Mouse (Mus musculus) embryonic fibroblast, embryonic 13.5 days (primary cell): Measurements from ENCODE around the gene Gm49353. TPM values are rescaled to one million over a fixed set of nuclear protein-coding genes. Genes with fewer than 3 reads are reported as not detected.

Experiments
- H3K27ac ChIP-seq: 2 replicates; pipeline ENCODE4 v1.5.1; 2012; ENCODE audit warnings: low read length, control low read depth, inconsistent platforms; ENCODE audit not compliant: insufficient read depth
- H3K4me1 ChIP-seq: 2 replicates; pipeline ENCODE4 v1.6.1; 2011; ENCODE audit warnings: low read length; ENCODE audit not compliant: control insufficient read depth, insufficient read depth
- H3K4me3 ChIP-seq: 2 replicates; pipeline ENCODE4 v1.5.1; 2011; ENCODE audit warnings: mild to moderate bottlenecking, control low read depth, low read length; ENCODE audit not compliant: insufficient read depth
- CTCF ChIP-seq: IDR thresholded peaks from 2 replicates; pipeline ENCODE4 v1.5.1; 2011; ENCODE audit warnings: mild to moderate bottlenecking, control low read depth, low read length, moderate library complexity, borderline replicate concordance; ENCODE audit not compliant: insufficient read depth
- POLR2A ChIP-seq: IDR thresholded peaks from 2 replicates; pipeline ENCODE4 v1.6.1; 2011; ENCODE audit warnings: low read depth, mild to moderate bottlenecking, control low read depth, low read length, moderate library complexity
- polyA plus RNA-seq: library from polyadenylated mRNA; stranded (reverse); fragments of >200 nt; gene quantifications from 2 replicates; pipeline ENCODE4 v1.2.4, GENCODE M21; 2011; ENCODE audit warnings: low read depth; ENCODE audit not compliant: missing spikeins, insufficient read length

Gm49353 gene
- polyA plus RNA-seq, 1 experiment, result not detected

- Histone ChIP-seq H3K27ac (no peak overlapping the region), H3K4me3 (no peak overlapping the region), H3K4me1 (no peaks in the 10 kb centered on the region)
- TF ChIP-seq CTCF (no peak), POLR2A (no peak)
Measured at GRCm38 (mm10) chr10:29199835-29200234, 1.1 kb downstream of the Gm49353 start.

- H3K27ac ChIP-seq, result no peak overlapping the region
- no peak overlapping the region for H3K4me3 ChIP-seq
- TF ChIP-seq CTCF (no peak), POLR2A (no peak)
- no peaks in the 10 kb centered on the region for H3K4me1 ChIP-seq
Measured at GRCm38 (mm10) chr10:29200609-29201008, 1.9 kb downstream of the Gm49353 start.

GRCm38 (mm10) chr10:29206730-29207129, 8.0 kb downstream of the Gm49353 start:
- H3K4me1 ChIP-seq, result no peaks in the 10 kb centered on the region
- no peak for TF ChIP-seq POLR2A
- no peak for TF ChIP-seq CTCF
- H3K4me3 ChIP-seq, result no peak overlapping the region
- no peak overlapping the region for H3K27ac ChIP-seq

GRCm38 (mm10) chr10:29208735-29209134, 10.0 kb downstream of the Gm49353 start:
- H3K4me3 ChIP-seq, result no peak overlapping the region
- H3K4me1 ChIP-seq, result no peaks in the 10 kb centered on the region
- TF ChIP-seq POLR2A, result no peak
- TF ChIP-seq CTCF, result no peak
- H3K27ac ChIP-seq, result no peak overlapping the region

- no peaks in the 10 kb centered on the region for H3K4me1 ChIP-seq
- no peak within 1 kb of the TSS for H3K27ac ChIP-seq
- H3K4me3 ChIP-seq, result no peak within 1 kb of the TSS
- no peak for TF ChIP-seq POLR2A
- TF ChIP-seq CTCF, result no peak
Measured at GRCm38 (mm10) chr10:29211453-29211852, 12.7 kb downstream of the Gm49353 start, which contains the start of gene 9330159F19Rik. Gene 9330159F19Rik (plus strand): TSS chr10:29211606.

GRCm38 (mm10) chr10:29213534-29214100, 14.9 kb downstream of the Gm49353 start:
- H3K4me3 ChIP-seq, result no peak overlapping the region
- H3K27ac ChIP-seq, result no peak overlapping the region
- H3K4me1 ChIP-seq, result no peaks in the 10 kb centered on the region
- TF ChIP-seq POLR2A (no peak), CTCF (no peak)

GRCm38 (mm10) chr10:29216957-29217356, 18.2 kb downstream of the Gm49353 start:
- TF ChIP-seq POLR2A (no peak), CTCF (no peak)
- no peaks in the 10 kb centered on the region for H3K4me1 ChIP-seq

GRCm38 (mm10) chr10:29217451-29217850, 18.7 kb downstream of the Gm49353 start:
- H3K4me1 ChIP-seq, result no peaks in the 10 kb centered on the region
- H3K27ac ChIP-seq, result no peak overlapping the region
- no peak overlapping the region for H3K4me3 ChIP-seq
- no peak for TF ChIP-seq CTCF
- no peak for TF ChIP-seq POLR2A

More at GRCm38 (mm10) chr10:29216957-29217356, 18.2 kb downstream of the Gm49353 start:
- no peak overlapping the region for H3K4me3 ChIP-seq
- no peak overlapping the region for H3K27ac ChIP-seq

- no peak for TF ChIP-seq POLR2A
- TF ChIP-seq CTCF, result no peak
- Histone ChIP-seq H3K27ac (no peak overlapping the region), H3K4me1 (no peaks in the 10 kb centered on the region), H3K4me3 (no peak overlapping the region)
Measured at GRCm38 (mm10) chr10:29225329-29225728, 26.6 kb downstream of the Gm49353 start.

GRCm38 (mm10) chr10:29231208-29231607, 32.5 kb downstream of the Gm49353 start:
- no peak overlapping the region for H3K4me3 ChIP-seq
- H3K4me1 ChIP-seq, result no peaks in the 10 kb centered on the region
- no peak for TF ChIP-seq POLR2A
- H3K27ac ChIP-seq, result no peak overlapping the region

Other genes starting within 250 kb of the Gm49353 start
- gene 2310057J18Rik, start 212.7 kb upstream of the Gm49353 start, polyA plus RNA-seq, result not detected in 2 replicates
- 0.44 TPM in 1 of 2 replicates, not detected in the other for gene Soga3, start 55.1 kb upstream of the Gm49353 start, polyA plus RNA-seq
- 0.18 TPM in 1 of 2 replicates, not detected in the other for gene 9330159F19Rik, start 12.7 kb downstream of the Gm49353 start, polyA plus RNA-seq
- 24.9 and 26.7 TPM in 2 replicates for gene Echdc1, start 114.2 kb downstream of the Gm49353 start, polyA plus RNA-seq
- gene Rnf146, start 163.5 kb downstream of the Gm49353 start, polyA plus RNA-seq, result 42.9 and 53.4 TPM in 2 replicates